Mouse (Mus musculus) layer of hippocampus, adult 2 months (tissue): ENCODE measurements around the gene Spint2. TPM values are rescaled to one million over a fixed set of nuclear protein-coding genes. Genes with fewer than 3 reads are reported as not detected.
A peak's percentile ranks its signal among the peaks of the same experiment; 100 is the strongest.
"Not testable (repeated sequence)": the region's sequence is repeated elsewhere in the genome, so short reads cannot be mapped to it uniquely, and the experiment has no call there.

Experiments used
- DNase-seq, 2 experiments: peaks; one replicate each; pipeline ENCODE4 v3.0.0; 2022; ENCODE audit warnings: low spot score in 2 of 2
- H3K27ac ChIP-seq: fragments of 200-600 bp; 2 replicates; pipeline ENCODE4 v1.8.1; 2022
- H3K4me3 ChIP-seq: fragments of 200-600 bp; 2 replicates; pipeline ENCODE4 v1.8.1; 2022; ENCODE audit warnings: mild to moderate bottlenecking
- CTCF ChIP-seq: fragments of 200-600 bp; conservative IDR thresholded peaks from 2 replicates; pipeline ENCODE4 v1.8.1; 2022; ENCODE audit warnings: antibody characterized with exemption, mild to moderate bottlenecking, moderate library complexity
- total RNA-seq, 2 experiments: library from RNA; stranded (reverse); gene quantifications; 2 replicates each; pipeline ENCODE4 v1.2.3; 2021

The Spint2 gene
- total RNA-seq, 2 experiments from 2014 or later: 18.3 to 21.7 TPM

DNA sequence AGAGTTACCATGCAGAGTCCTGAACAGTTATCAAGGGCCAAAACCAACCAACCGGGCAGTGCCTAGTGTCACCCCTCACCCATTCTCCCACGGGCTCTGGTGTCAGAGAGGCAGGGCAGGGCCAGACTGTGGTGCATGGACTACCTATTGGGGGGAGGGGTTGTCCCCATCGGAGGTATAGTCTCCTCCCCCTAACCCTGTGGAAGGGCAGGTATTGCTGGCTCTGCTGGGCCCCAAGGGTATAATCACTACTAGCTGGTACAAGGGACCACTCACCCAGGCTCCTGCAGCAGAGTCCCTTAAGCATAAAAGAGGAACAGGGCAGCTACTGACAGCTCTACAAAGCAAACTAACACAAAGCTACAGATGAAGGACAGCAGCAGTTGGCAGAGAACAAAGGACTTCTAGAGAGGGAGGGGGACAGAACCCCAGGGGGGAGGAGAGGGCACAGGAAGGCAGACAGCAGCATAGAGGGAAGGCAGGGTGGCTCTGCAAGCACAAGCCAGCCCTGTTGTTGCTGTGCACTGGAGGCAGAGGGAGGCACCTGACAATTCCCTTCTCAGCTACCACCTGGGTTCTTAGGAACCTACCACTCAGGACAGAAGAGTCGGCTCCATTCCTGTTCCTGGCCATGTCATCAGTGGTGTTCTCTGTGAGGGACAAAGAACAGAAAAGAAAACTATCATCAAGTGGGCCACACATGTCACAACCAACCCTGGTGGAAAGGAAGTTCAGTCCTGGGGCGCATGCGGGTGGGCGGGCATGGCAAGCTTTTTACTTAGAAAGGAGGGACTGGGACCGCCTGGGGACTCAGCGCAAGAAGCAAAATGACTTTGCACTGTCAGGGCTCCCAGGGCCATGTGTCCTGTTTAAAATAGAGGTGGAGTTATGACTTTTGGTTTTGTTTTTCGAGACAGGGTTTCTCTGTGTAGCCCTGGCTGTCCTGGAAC lies 21.7 kb downstream of the Spint2 start:
- no peak overlapping the region for H3K27ac ChIP-seq
- no peak overlapping the region for H3K4me3 ChIP-seq
- no peak for TF ChIP-seq CTCF
- no peak for DNase-seq

DNA sequence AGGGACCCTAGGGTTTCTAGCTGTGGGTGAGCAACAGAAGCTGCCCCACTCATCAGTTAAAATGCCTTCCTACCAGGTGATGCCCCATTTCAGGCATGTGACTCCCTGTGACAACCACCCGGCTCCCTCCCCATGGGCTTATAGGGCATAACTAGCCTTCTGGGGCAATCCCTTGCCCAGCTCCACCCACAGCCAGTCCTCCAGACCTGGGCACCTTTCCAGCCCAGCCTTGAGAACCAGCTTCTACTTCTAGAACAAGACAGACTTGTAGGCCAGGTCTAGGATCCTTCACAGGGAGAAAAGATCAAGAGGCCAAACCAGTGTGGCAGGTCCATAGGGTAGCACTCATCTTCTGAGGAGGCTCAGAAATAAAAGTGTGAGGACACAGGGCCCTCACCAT lies 24.3 kb downstream of the Spint2 start:
- no peak for TF ChIP-seq CTCF
- Histone ChIP-seq H3K27ac (no peak overlapping the region), H3K4me3 (no peak overlapping the region)
- no peak for DNase-seq

DNA sequence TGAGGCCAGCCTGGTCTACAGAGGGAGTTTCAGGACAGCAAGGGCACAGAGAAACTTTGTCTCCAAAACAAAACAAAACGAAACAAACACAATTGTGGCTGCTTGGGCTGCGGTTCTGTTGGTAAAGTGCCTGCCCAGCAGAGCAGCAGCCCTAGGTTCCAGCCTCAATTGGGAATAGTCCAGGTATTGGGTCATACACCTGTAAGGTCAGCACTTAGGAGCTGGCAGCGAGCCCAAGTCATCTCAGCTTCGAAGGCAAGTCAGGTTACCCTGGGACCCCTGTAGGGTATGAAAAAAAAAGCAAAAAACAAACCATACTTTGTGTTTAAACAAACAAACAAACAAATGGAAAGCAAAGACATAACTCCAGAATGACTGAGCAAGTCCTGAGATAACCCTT lies 25.8 kb downstream of the Spint2 start:
- no peak for TF ChIP-seq CTCF
- H3K4me3 ChIP-seq: no peak overlapping the region
- no peak for DNase-seq
- no peak overlapping the region for H3K27ac ChIP-seq

DNA sequence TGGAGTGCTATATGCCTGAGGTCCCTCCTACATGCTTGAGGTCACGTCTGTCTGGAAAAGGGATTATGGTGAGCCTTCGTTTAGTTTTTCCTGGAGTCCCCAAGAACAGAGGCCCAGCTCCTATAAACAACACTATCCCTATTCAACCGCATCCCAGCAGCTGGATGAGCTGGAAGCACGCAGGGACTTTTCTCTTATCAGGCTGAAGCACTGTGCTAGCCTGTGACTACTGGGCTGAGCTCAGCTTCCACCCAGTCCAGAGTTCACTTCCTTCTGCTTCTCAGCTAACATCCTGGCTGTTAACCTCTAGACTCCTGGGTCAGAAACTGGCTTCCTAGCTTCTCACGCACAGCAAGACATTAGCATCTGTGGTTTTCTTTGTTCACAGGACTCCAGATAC lies 27.9 kb downstream of the Spint2 start:
- TF ChIP-seq CTCF: no peak
- DNase-seq: no peak
- no peak overlapping the region for H3K27ac ChIP-seq
- H3K4me3 ChIP-seq: no peak overlapping the region

DNA sequence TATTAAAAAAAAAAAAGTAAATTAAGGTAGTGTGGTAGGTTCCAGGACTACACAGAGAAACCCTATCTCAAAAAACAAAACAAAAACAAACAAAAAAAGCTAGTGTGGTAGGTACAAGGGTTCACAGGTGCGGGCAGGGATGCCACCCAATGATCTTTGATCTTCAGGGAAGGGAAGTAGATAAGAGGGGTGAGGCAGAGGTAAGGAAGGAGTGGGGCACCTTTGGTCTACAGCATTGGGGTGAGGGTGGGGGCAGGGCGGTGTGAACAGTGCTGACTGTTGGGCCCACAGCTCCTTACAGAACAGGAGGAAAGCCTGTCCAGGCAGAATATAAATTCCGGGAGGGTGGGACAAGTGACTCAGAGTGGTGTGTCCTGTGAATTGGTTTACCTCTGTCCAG lies 30.5 kb downstream of the Spint2 start:
- Histone ChIP-seq H3K27ac (no peak overlapping the region), H3K4me3 (no peak overlapping the region)
- no peak for DNase-seq
- TF ChIP-seq CTCF: no peak

DNA sequence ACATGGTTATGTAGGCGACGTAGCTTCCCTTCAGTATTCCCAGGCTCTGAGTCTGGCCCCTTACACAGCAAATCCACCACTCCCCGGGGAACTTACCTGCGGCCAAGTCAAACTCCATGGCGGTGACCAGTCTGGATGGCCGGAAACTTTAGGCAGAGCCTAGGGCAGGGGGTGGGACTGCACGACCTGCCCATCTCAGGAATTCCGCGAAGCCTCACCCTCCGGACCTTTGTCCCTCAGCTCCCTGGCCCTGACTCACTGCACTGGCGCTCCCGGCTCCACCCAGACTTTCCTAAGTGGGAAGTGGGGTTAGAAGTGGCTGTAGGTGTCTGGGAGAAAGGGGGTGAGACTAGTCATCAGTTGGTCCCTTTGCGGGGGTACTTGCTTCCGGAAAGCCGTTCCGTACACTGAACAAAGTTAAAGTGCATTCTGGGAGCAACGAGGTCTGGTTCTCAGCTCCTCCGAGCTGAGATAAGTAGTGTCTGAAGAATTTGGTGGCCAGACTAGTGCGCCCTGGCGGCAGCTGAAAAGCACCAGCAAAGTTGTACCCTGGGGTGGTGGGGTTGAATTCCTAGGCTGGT lies 33.4 kb downstream of the Spint2 start, which contains the start of gene 2200002D01Rik:
Gene 2200002D01Rik, minus strand, starts transcription at position 206 of the 581 bp plus-strand sequence.
- 0 out of 2 replicates have a peak, but pooled peaks have one; percentile 9 for TF ChIP-seq CTCF
- DNase-seq: no peak
- peak within 1 kb of the TSS; percentile 22; the same call in 1 of the 2 replicates for H3K4me3 ChIP-seq
- no peak within 1 kb of the TSS for H3K27ac ChIP-seq

DNA sequence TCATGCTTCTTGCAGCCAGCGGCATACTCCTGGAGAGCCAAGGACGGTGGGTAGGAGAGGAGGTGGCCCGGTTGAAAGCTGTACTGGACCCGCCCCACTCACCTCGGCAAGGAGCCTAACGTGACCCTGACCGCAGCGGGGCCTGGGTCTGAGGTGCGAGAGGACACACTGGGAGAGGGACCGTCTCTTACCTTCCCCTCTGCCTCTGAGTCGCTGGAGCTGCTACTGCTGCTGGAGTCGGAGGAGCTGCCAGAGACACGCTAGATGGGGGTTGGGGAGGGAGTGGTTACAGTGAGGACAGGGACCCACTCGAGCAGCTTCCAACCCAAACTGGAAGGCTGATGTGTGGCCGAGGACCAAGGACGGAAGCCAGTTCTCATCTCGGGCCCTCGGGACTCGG lies 34.0 kb downstream of the Spint2 start:
- no peak for DNase-seq
- Histone ChIP-seq H3K4me3 (peak overlapping the region; percentile 22; the same call in 1 of the 2 replicates), H3K27ac (no peak overlapping the region)
- TF ChIP-seq CTCF: no peak; the same call in 1 of the 2 replicates

DNA sequence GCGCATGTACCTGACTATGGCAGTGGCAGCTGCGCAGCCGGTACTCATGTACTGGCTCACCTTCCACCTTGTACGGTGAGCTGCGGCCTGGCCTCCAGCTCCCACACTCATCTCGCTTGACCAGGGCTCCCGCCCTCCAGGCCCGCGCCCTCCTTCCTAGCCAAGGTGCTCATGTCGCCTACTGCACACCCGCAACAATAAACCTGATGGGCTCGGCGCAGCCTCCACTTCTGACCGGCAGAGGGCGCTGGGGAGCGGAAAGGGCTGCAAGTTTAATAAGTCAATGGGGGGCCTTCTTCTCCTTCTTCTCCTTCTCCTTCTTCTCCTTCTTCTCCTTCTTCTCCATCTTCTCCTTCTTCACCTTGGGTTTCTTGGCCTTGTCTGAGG lies 34.4 kb downstream of the Spint2 start:
- H3K4me3 ChIP-seq: no peak overlapping the region
- TF ChIP-seq CTCF: peak; percentile 95
- H3K27ac ChIP-seq: no peak overlapping the region
- peak; percentile 63 to 87 for DNase-seq

DNA sequence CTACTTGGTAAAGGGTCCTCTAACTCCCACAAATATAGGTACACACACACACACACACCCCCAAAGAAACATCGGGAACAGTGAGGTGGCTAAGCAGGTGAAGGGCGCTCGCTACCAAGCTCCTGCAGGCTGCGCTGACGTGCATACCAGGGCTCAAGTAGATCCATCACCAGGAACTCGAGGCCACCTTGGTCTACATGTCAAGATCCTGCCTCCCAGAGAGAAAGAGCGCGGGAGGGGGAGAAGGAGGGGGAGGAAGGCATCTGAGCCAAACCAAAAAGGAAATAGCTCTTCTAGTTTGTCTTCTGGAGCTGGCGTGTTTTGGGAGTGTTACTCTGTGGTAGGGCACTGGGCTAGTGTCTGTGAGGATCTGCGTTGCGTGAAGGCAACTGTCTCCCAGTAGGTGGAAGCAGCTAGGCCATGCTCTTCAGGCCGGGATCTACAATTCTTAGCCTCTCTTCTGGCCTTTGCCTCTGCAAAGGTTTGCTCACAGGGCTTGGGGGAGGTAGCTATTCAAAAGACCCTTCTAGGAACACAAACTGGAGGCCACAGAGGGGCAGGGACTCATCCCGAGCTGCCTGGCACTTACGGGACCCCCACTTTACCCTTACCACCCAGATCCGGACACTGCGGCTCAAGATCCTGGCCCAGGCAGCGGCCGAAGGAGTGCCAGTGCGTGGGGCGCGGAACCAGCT lies 34.9 kb downstream of the Spint2 start:
- TF ChIP-seq CTCF: no peak
- H3K27ac ChIP-seq: no peak overlapping the region

DNA sequence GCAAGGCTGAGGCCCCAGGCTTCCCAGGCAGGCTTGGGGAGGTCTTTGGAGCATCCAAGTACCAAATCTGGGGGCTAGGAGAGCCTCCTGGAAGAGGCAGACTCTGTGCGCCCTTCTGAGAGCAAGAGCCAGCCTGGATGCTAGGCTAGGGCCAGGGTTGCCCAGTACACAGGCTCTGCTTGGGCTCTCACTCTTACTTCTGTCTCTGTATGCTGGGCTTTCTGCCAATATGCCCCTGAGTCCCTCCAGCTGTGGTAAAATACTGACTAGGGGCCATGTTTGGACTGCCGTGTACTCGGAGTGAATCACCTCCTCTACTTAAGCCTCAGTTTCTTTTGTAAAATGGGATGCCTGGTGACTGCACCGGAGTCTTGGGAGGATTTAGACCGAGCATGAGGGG lies 35.7 kb downstream of the Spint2 start:
- Histone ChIP-seq H3K4me3 (no peak overlapping the region), H3K27ac (no peak overlapping the region)
- no peak for DNase-seq
- TF ChIP-seq CTCF: no peak

More for the DNA sequence above, 34.9 kb downstream of the Spint2 start:
- no peak for DNase-seq
- H3K4me3 ChIP-seq: no peak overlapping the region

DNA sequence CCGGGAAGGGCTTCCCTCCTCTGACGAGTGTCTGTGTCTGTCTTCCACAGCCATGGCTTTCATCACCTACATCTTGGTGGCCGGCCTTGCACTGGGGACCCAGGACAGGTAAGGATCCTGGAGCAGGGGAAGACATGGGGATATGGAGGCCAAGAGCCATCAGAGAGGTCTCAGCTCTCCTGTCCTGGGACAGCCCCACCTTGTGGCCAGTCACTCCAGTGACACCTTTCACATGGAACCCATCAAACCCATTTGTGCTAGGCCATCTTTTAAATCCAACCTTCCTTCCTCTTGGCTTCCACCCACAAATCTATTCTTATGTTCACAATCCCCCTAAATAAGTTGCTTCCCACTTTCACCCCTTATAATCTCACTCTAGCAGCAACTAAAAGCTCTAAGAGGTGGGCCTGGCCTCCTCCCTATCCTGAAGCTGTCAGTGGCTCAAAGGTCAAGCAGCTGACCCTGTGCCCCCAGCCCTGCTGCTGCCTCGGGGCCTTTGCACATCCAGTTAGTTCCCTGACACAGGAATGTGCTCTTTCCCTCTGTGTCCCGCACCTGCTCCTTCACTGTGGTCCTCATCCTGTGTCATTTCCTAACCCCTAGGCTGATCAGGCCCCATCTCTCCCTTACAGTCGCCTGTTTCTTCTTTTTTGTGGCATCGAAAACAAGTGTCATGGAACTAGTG lies 36.8 kb downstream of the Spint2 start:
- Histone ChIP-seq H3K4me3 (no peak overlapping the region), H3K27ac (no peak overlapping the region)
- TF ChIP-seq CTCF: peak; percentile 71
- DNase-seq: no peak

DNA sequence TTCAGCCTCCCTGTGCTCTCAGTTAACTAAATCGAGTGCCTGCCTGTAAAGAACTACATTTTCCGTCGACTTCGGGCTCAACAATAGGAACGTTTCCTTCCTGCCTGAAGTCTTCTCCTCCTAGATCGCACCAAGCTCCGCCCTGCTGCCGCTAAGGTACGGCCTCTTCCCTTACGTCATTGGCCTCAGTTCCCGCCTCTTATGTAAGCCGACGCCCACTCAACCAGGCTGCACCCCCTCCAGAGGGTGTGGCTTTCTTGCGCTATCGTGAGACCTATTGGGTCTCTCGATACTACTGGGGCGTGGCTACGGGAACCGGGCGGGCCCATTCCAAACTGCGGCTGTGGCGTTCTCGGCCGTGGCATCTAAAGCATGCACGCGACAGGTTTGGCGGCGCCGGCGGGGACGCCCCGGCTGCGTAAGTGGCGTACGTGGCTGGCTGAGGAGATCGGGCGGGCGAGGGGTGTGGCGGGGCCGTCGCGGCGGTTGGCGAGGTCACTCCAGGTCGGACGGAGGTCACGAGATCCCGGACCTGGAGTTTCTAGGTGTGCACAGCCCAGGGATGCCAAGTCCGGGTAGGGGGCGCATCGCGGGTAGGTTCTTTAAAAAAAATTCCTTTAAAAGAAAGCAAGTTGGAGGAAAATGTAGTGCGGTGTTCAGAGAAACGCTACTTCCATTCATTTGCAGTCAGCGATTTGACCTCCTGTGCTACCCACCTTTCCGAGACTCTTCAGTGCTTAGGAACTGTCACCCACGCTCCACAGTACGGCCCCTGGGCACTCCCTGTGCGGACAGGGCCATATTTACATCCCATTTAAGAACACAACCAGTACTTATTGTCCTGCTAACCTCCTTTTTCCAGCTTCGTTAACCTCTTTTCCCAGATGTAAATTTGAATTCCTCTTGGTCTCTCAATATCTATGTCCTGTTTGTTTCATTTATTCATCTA lies 43.4 kb downstream of the Spint2 start, which contains the start of gene Yif1b:
Gene Yif1b, plus strand, starts transcription at position 311 of the 949 bp plus-strand sequence.
- DNase-seq: peak; percentile 97 to 98
- Histone ChIP-seq H3K27ac (peak within 1 kb of the TSS; percentile 94), H3K4me3 (peak within 1 kb of the TSS; percentile 90)
- TF ChIP-seq CTCF: no peak; the same call in none of the 2 replicates

DNA sequence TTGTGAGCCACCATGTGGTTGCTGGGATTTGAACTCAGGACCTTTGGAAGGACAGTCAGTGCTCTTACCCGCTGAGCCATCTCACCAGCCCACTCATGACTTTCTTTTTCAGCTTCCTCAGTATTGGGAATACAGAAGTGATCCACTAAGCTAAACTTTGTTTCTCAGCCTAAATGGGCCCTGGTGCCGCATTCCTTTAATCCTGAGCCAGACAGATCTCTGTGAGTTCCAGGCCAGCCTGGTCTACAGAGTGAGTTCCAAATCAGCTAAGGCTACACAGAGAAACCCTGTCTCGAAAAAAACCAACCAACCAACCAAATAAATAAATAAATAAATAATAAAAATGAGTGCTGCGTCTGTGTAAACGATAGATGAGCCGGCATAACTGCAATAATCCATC lies 44.1 kb downstream of the Spint2 start:
- Histone ChIP-seq H3K4me3 (peak overlapping the region; percentile 90), H3K27ac (peak overlapping the region; percentile 94)
- not testable (repeated sequence) for DNase-seq
